Mouse (Mus musculus) hindbrain, postnatal 0 days (tissue): Measurements from ENCODE around the gene Syt1. TPM values are rescaled to one million over a fixed set of nuclear protein-coding genes. Genes with fewer than 3 reads are reported as not detected.
A peak's percentile ranks its signal among the peaks of the same experiment; 100 is the strongest.

Experiments
- ATAC-seq: fragments of 200-750 bp; cut with Nextera tagmentation; 2 replicates; pipeline ENCODE4 v1.8.0; 2017; ENCODE audit warnings: mild to moderate bottlenecking, moderate TSS enrichment, moderate library complexity
- DNase-seq: peaks from one replicate; pipeline ENCODE4 v3.0.0-alpha.2; 2015; ENCODE audit warnings: low spot score
- H3K27ac ChIP-seq: fragments of 300-500 bp; sonication (generic); 2 replicates; pipeline ENCODE4 v1.5.1; 2014; ENCODE audit warnings: mild to moderate bottlenecking
- H3K27me3 ChIP-seq: fragments of 300-500 bp; sonication (generic); 2 replicates; pipeline ENCODE4 v1.6.1; 2014; ENCODE audit warnings: low read length, mixed read lengths; ENCODE audit not compliant: insufficient read depth
- H3K36me3 ChIP-seq: fragments of 300-500 bp; sonication (generic); 2 replicates; pipeline ENCODE4 v1.6.1; 2014; ENCODE audit warnings: low read length, mixed read lengths; ENCODE audit not compliant: insufficient read depth
- H3K4me1 ChIP-seq: fragments of 300-500 bp; sonication (generic); 2 replicates; pipeline ENCODE4 v1.6.1; 2014; ENCODE audit warnings: antibody characterized with exemption, low read length, mixed read lengths; ENCODE audit not compliant: insufficient read depth
- H3K4me2 ChIP-seq: fragments of 300-500 bp; sonication (generic); 2 replicates; pipeline ENCODE4 v1.6.1; 2014; ENCODE audit warnings: low read depth, mild to moderate bottlenecking, low read length, moderate library complexity, mixed read lengths
- H3K4me3 ChIP-seq: fragments of 300-500 bp; sonication (generic); 2 replicates; pipeline ENCODE4 v1.5.1; 2014; ENCODE audit warnings: low read length
- H3K9ac ChIP-seq: fragments of 300-500 bp; sonication (generic); replicated peaks from 2 replicates; pipeline ENCODE4 v1.6.1; 2014; ENCODE audit warnings: mild to moderate bottlenecking, low read length, moderate library complexity, mixed read lengths
- H3K9me3 ChIP-seq: fragments of 300-500 bp; sonication (generic); 2 replicates; pipeline ENCODE4 v1.6.1; 2016; ENCODE audit warnings: low read length, mixed read lengths
- CTCF ChIP-seq: IDR thresholded peaks from 2 replicates; pipeline ENCODE4 v1.5.1; 2016; ENCODE audit warnings: antibody characterized with exemption, control low read depth, low read depth
- WGBS: fragments of 180-500 bp; shearing (Covaris S2); extraction: QIAGEN DNeasy Blood & Tissue Kit; methylation state at CpG from one replicate; pipeline ENCODE4 v1.1.7; 2014; 5-methylcytosine and 5-hydroxymethylcytosine counted together
- polyA plus RNA-seq: library from polyadenylated mRNA; unstranded; fragments of >200 nt; fragmentation: Nextera tagmentation; extraction: Ambion mirVana; gene quantifications from 2 replicates; pipeline ENCODE4 v1.2.1, GENCODE M21; 2015
- total RNA-seq: library from RNA; depleted of rRNA; stranded (reverse); fragments of >200 nt; gene quantifications from 2 replicates; pipeline ENCODE4 v1.2.3, GENCODE M21; 2014

The Syt1 gene
- total and polyA plus RNA-seq, 2 experiments from 2014 or later, result 96.1 to 147 TPM

DNA sequence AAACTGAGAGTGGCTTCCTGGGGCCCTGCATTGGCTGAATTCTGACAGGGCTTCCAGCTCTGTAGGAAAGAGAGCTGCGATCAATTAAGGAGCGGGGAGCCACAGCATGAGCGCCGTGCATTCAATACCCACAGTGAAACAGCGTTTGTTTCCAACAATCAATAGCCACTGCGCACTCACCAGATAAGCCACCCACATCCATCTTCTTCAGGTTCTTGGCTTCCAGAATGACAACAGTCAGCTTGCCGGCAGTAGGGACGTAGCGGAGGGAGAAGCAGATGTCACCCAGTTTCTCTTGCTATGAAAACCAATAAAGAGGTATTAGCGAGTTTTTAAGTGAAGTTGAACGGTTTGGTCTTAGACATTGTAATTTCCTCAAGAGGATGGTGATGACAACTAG lies 427.1 kb downstream of the Syt1 start:
- no peak for TF ChIP-seq CTCF
- H3K9ac ChIP-seq, result no peak overlapping the region
- ATAC-seq, result no peak
- peak; percentile 30 for DNase-seq
- H3K4me3 ChIP-seq, result no peak overlapping the region
- no peaks in the 10 kb centered on the region for H3K27me3 ChIP-seq
- peak overlapping the region; percentile 29; the same call in 1 of the 2 replicates for H3K4me2 ChIP-seq
- peaks cover 4% of the 10 kb centered on the region; the same call in 1 of the 2 replicates for H3K4me1 ChIP-seq
- WGBS, result 20% methylated on average over 11 of the region's 11 CpGs
- no peaks in the 10 kb centered on the region for H3K9me3 ChIP-seq
- H3K27ac ChIP-seq, result no peak overlapping the region
- no peaks in the 10 kb centered on the region for H3K36me3 ChIP-seq

DNA sequence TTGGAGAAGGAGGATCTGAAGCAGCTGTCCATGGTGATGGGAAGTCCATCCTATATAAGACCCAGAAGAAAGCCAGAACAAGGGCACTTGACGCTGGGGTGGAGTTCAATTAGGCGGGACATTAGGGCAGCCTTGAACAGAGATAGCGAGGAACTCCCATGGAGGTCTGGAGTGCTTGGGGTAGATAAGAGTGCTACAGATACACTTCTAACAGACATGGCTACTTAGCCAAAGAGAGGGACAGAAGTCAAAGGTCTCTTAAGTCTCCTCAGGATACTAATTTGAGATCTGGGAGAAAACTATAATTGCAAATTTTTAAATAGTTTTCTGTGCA lies 428.4 kb downstream of the Syt1 start:
- ATAC-seq, result no peak

DNA sequence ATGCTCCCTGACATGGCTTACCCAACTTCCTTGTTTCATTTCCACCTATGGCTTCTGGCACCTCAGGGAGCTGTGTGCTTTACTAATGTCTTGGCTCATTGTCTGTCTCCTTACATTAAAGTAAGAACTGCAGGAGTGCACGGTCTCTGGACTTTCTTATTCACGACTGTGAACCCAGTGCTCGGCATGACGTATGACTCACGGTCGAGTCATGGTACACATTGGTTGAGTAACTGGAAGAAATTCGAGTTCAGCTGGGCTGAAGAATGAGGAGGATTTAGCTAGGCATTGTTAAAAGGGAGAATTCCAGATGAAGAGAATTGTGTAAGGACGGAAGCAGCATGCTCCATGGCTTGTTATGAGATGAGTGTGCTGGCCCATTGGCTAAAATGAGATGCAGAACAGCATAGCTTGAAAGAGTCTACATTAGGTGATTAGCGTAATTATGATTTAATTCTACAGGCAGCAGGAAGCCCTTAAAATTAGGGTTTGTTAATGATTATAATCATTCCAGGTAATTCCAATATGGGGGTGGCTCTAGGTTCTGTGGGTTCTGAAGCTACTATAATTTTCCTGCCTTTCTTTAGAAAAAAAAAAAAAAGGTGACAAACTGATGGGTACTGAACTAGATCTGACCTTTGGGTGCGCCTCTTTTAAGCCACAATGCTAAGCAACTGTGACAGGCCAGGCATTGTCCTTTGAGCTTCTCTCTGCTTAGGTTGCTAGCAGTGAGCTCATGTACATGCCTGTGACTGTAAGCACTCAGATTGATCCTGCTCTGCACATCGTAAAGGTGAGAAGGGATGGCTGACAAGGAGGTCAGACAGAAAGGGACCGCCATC lies 429.0 kb downstream of the Syt1 start:
- no peaks in the 10 kb centered on the region for H3K27me3 ChIP-seq
- H3K9me3 ChIP-seq, result no peaks in the 10 kb centered on the region
- H3K9ac ChIP-seq, result no peak overlapping the region
- peak overlapping the region; percentile 45; the same call in 1 of the 2 replicates for H3K27ac ChIP-seq
- peaks cover 4% of the 10 kb centered on the region; the same call in 1 of the 2 replicates for H3K4me1 ChIP-seq
- DNase-seq, result no peak
- 57% methylated on average over 12 of the region's 12 CpGs for WGBS
- no peak for ATAC-seq
- no peak overlapping the region for H3K4me2 ChIP-seq
- no peak for TF ChIP-seq CTCF
- H3K36me3 ChIP-seq, result no peaks in the 10 kb centered on the region
- H3K4me3 ChIP-seq, result no peak overlapping the region

More for the DNA sequence above, 428.4 kb downstream of the Syt1 start:
- Histone ChIP-seq H3K9me3 (no peaks in the 10 kb centered on the region), H3K4me1 (peaks cover 4% of the 10 kb centered on the region; the same call in 1 of the 2 replicates), H3K4me2 (no peak overlapping the region), H3K9ac (no peak overlapping the region), H3K27ac (no peak overlapping the region), H3K27me3 (no peaks in the 10 kb centered on the region), H3K36me3 (no peaks in the 10 kb centered on the region), H3K4me3 (no peak overlapping the region)
- no peak for DNase-seq
- 89% methylated on average over 3 of the region's 3 CpGs for WGBS
- no peak for TF ChIP-seq CTCF

- no peaks in the 10 kb centered on the region for H3K36me3 ChIP-seq
- TF ChIP-seq CTCF, result no peak
- DNase-seq, result peak; percentile 61
- H3K4me2 ChIP-seq, result no peak overlapping the region
- peaks cover 4% of the 10 kb centered on the region; the same call in 1 of the 2 replicates for H3K4me1 ChIP-seq
- H3K4me3 ChIP-seq, result no peak overlapping the region
- H3K9me3 ChIP-seq, result no peaks in the 10 kb centered on the region
- H3K27ac ChIP-seq, result peak overlapping the region; percentile 45; the same call in 1 of the 2 replicates
- no peaks in the 10 kb centered on the region for H3K27me3 ChIP-seq
- peak; percentile 65 for ATAC-seq
- WGBS, result 36% methylated on average over 9 of the region's 9 CpGs
- no peak overlapping the region for H3K9ac ChIP-seq
Measured at GRCm38 (mm10) chr10:108580786-108581420, 429.9 kb downstream of the Syt1 start.

GRCm38 (mm10) chr10:108579396-108579795 lies 431.4 kb downstream of the Syt1 start:
- ATAC-seq, result no peak

DNA sequence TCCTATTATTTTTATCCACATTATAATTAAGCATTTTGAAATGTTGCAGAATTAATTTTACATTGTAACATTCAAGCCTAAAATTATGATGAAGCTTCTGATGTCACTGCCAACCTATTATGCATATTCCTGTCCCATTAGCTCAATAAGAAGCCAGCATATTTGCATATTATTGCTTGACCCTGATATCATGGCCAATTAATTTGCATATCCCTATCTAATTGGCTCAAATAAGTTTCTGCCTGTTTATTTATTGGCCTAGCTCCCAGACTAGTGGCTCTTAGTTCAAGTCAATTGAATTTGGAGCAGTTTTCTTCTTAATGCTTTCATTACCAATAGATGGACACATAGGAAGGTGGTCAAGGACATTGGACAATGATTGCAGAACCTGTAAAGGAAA lies 433.2 kb downstream of the Syt1 start:
- Histone ChIP-seq H3K36me3 (no peaks in the 10 kb centered on the region), H3K4me3 (no peak overlapping the region), H3K9ac (no peak overlapping the region), H3K27me3 (no peaks in the 10 kb centered on the region), H3K9me3 (no peaks in the 10 kb centered on the region), H3K4me2 (no peak overlapping the region), H3K4me1 (peaks cover 4% of the 10 kb centered on the region; the same call in 1 of the 2 replicates), H3K27ac (no peak overlapping the region)
- no peak for TF ChIP-seq CTCF
- ATAC-seq (peak; percentile 49; the same call in 1 of the 2 replicates), DNase-seq (peak; percentile 66)

More at GRCm38 (mm10) chr10:108579396-108579795, 431.4 kb downstream of the Syt1 start:
- H3K27ac ChIP-seq, result no peak overlapping the region
- TF ChIP-seq CTCF, result no peak
- no peak overlapping the region for H3K4me3 ChIP-seq
- H3K27me3 ChIP-seq, result no peaks in the 10 kb centered on the region
- no peaks in the 10 kb centered on the region for H3K9me3 ChIP-seq
- WGBS, result 73% methylated on average over 4 of the region's 4 CpGs
- DNase-seq, result no peak
- no peaks in the 10 kb centered on the region for H3K36me3 ChIP-seq
- peaks cover 4% of the 10 kb centered on the region; the same call in 1 of the 2 replicates for H3K4me1 ChIP-seq
- no peak overlapping the region for H3K4me2 ChIP-seq
- H3K9ac ChIP-seq, result no peak overlapping the region
